Mouse (Mus musculus) embryonic facial prominence, embryonic 13.5 days (tissue): ENCODE data around the gene Tgm2. TPM values are rescaled to one million over a fixed set of nuclear protein-coding genes. Genes with fewer than 3 reads are reported as not detected.
A peak's percentile ranks its signal among the peaks of the same experiment; 100 is the strongest.

ENCODE experiments used
- ATAC-seq: fragments of 200-750 bp; cut with Nextera tagmentation; 2 replicates; pipeline ENCODE4 v1.8.0; 2017; ENCODE audit warnings: low read depth; ENCODE audit not compliant: insufficient number of reproducible peaks, insufficient read depth, low FRiP score, low TSS enrichment
- H3K27ac ChIP-seq: fragments of 300-500 bp; sonication (generic); 2 replicates; pipeline ENCODE4 v1.5.1; 2015; ENCODE audit warnings: moderate library complexity, mild to moderate bottlenecking, inconsistent platforms
- H3K27me3 ChIP-seq: fragments of 300-500 bp; sonication (generic); 2 replicates; pipeline ENCODE4 v1.6.1; 2015; ENCODE audit warnings: mild to moderate bottlenecking, inconsistent platforms
- H3K36me3 ChIP-seq: fragments of 300-500 bp; sonication (generic); 2 replicates; pipeline ENCODE4 v1.6.1; 2015; ENCODE audit warnings: mild to moderate bottlenecking, inconsistent platforms
- H3K4me1 ChIP-seq: fragments of 300-500 bp; sonication (generic); 2 replicates; pipeline ENCODE4 v1.6.1; 2015; ENCODE audit warnings: inconsistent platforms
- H3K4me2 ChIP-seq: fragments of 300-500 bp; sonication (generic); 2 replicates; pipeline ENCODE4 v1.6.1; 2015; ENCODE audit warnings: moderate library complexity, mild to moderate bottlenecking, inconsistent platforms
- H3K4me3 ChIP-seq: fragments of 300-500 bp; sonication (generic); 2 replicates; pipeline ENCODE4 v1.5.1; 2015; ENCODE audit warnings: mild to moderate bottlenecking, inconsistent platforms
- H3K9ac ChIP-seq: fragments of 300-500 bp; sonication (generic); 2 replicates; pipeline ENCODE4 v1.6.1; 2015; ENCODE audit warnings: mild to moderate bottlenecking, inconsistent platforms
- H3K9me3 ChIP-seq: fragments of 300-500 bp; sonication (generic); 2 replicates; pipeline ENCODE4 v1.6.1; 2016; ENCODE audit warnings: inconsistent platforms
- WGBS: fragments of 180-500 bp; shearing (Covaris S2); methylation state at CpG from one replicate; pipeline ENCODE4 v1.1.7; 2015; ENCODE audit warnings: mixed read lengths; 5-methylcytosine and 5-hydroxymethylcytosine counted together
- polyA plus RNA-seq: library from polyadenylated mRNA; unstranded; fragments of >200 nt; fragmentation: Nextera tagmentation; extraction: Ambion mirVana; gene quantifications from 2 replicates; pipeline ENCODE4 v1.2.1, GENCODE M21; 2015

Gene Tgm2
- polyA plus RNA-seq, 1 experiment from 2014 or later = 10.9 TPM

- no peak overlapping the region for H3K27ac ChIP-seq
- H3K4me2 ChIP-seq = no peak overlapping the region
- peaks cover 3% of the 10 kb centered on the region; the same call in 1 of the 2 replicates for H3K36me3 ChIP-seq
- H3K4me1 ChIP-seq = peaks cover 3% of the 10 kb centered on the region; the same call in 1 of the 2 replicates
- no peaks in the 10 kb centered on the region for H3K9me3 ChIP-seq
- no peak; the same call in 1 of the 2 replicates for ATAC-seq
- H3K4me3 ChIP-seq = no peak overlapping the region
- no peak overlapping the region for H3K9ac ChIP-seq
- 80% methylated on average over 6 of the region's 6 CpGs for WGBS
- H3K27me3 ChIP-seq = no peaks in the 10 kb centered on the region
Observed at GRCm38 (mm10) chr2:158122814-158123213, 23.4 kb downstream of the Tgm2 start.

GRCm38 (mm10) chr2:158121645-158122326 lies 24.4 kb downstream of the Tgm2 start:
- Histone ChIP-seq H3K27me3 (no peaks in the 10 kb centered on the region), H3K27ac (no peak overlapping the region), H3K9ac (peak overlapping the region; percentile 27; the same call in 1 of the 2 replicates), H3K9me3 (no peaks in the 10 kb centered on the region), H3K36me3 (peaks cover 3% of the 10 kb centered on the region; the same call in 1 of the 2 replicates), H3K4me1 (peaks cover 10% of the 10 kb centered on the region), H3K4me2 (no peak overlapping the region), H3K4me3 (no peak overlapping the region)
- 75% methylated on average over 12 of the region's 12 CpGs for WGBS
- no peak for ATAC-seq

GRCm38 (mm10) chr2:158120868-158121267 lies 25.4 kb downstream of the Tgm2 start:
- H3K9me3 ChIP-seq = no peaks in the 10 kb centered on the region
- ATAC-seq = no peak
- H3K27me3 ChIP-seq = no peaks in the 10 kb centered on the region

GRCm38 (mm10) chr2:158120211-158120610 lies 26.0 kb downstream of the Tgm2 start:
- Histone ChIP-seq H3K4me1 (peaks cover 21% of the 10 kb centered on the region), H3K4me3 (no peak overlapping the region), H3K27me3 (no peaks in the 10 kb centered on the region), H3K27ac (no peak overlapping the region), H3K9ac (no peak overlapping the region), H3K36me3 (peaks cover under 1% of the 10 kb centered on the region; the same call in 1 of the 2 replicates), H3K9me3 (no peaks in the 10 kb centered on the region), H3K4me2 (no peak overlapping the region)
- ATAC-seq = no peak
- 84% methylated on average over 8 of the region's 8 CpGs for WGBS

More at GRCm38 (mm10) chr2:158120868-158121267, 25.4 kb downstream of the Tgm2 start:
- peaks cover 19% of the 10 kb centered on the region for H3K4me1 ChIP-seq
- H3K9ac ChIP-seq = no peak overlapping the region
- H3K4me3 ChIP-seq = no peak overlapping the region
- H3K27ac ChIP-seq = no peak overlapping the region
- H3K4me2 ChIP-seq = no peak overlapping the region
- WGBS = 81% methylated on average over 3 of the region's 3 CpGs
- H3K36me3 ChIP-seq = peaks cover 3% of the 10 kb centered on the region; the same call in 1 of the 2 replicates

GRCm38 (mm10) chr2:158119145-158119544 lies 27.1 kb downstream of the Tgm2 start:
- Histone ChIP-seq H3K27ac (no peak overlapping the region), H3K4me3 (no peak overlapping the region), H3K4me2 (no peak overlapping the region), H3K27me3 (no peaks in the 10 kb centered on the region), H3K4me1 (peaks cover 25% of the 10 kb centered on the region), H3K9ac (no peak overlapping the region), H3K9me3 (no peaks in the 10 kb centered on the region), H3K36me3 (no peaks in the 10 kb centered on the region; the same call in 1 of the 2 replicates)
- no peak for ATAC-seq
- WGBS = 80% methylated on average over 4 of the region's 4 CpGs

GRCm38 (mm10) chr2:158116653-158117052 lies 29.6 kb downstream of the Tgm2 start:
- Histone ChIP-seq H3K27me3 (no peaks in the 10 kb centered on the region), H3K9me3 (no peaks in the 10 kb centered on the region), H3K4me3 (no peak overlapping the region), H3K36me3 (no peaks in the 10 kb centered on the region), H3K27ac (peak overlapping the region; percentile 33; the same call in 1 of the 2 replicates), H3K4me1 (peaks cover 32% of the 10 kb centered on the region), H3K9ac (no peak overlapping the region), H3K4me2 (no peak overlapping the region)
- no peak for ATAC-seq
- 56% methylated on average over 6 of the region's 6 CpGs for WGBS

GRCm38 (mm10) chr2:158115838-158116453 lies 30.3 kb downstream of the Tgm2 start:
- no peak for ATAC-seq
- peak overlapping the region; percentile 33; the same call in 1 of the 2 replicates for H3K27ac ChIP-seq
- 90% methylated on average over 3 of the region's 3 CpGs for WGBS
- H3K36me3 ChIP-seq = no peaks in the 10 kb centered on the region
- no peak overlapping the region for H3K4me2 ChIP-seq
- H3K4me3 ChIP-seq = no peak overlapping the region
- no peaks in the 10 kb centered on the region for H3K9me3 ChIP-seq
- no peak overlapping the region for H3K9ac ChIP-seq
- H3K4me1 ChIP-seq = peaks cover 32% of the 10 kb centered on the region
- no peaks in the 10 kb centered on the region for H3K27me3 ChIP-seq

- whole genome bisulfite sequencing = 63% methylated on average over 5 of the region's 5 CpGs
- no peak overlapping the region for H3K4me3 ChIP-seq
- H3K9me3 ChIP-seq = no peaks in the 10 kb centered on the region
- H3K27me3 ChIP-seq = no peaks in the 10 kb centered on the region
- H3K9ac ChIP-seq = no peak overlapping the region
- H3K27ac ChIP-seq = no peak overlapping the region
- H3K4me1 ChIP-seq = peaks cover 35% of the 10 kb centered on the region
- H3K36me3 ChIP-seq = no peaks in the 10 kb centered on the region
- H3K4me2 ChIP-seq = no peak overlapping the region
- ATAC-seq = no peak
Observed at GRCm38 (mm10) chr2:158114931-158115330, 31.3 kb downstream of the Tgm2 start.

- Histone ChIP-seq H3K27me3 (no peaks in the 10 kb centered on the region), H3K27ac (peak overlapping the region; percentile 75), H3K9ac (no peak overlapping the region), H3K4me1 (peaks cover 44% of the 10 kb centered on the region), H3K36me3 (no peaks in the 10 kb centered on the region), H3K4me3 (no peak overlapping the region), H3K4me2 (peak overlapping the region; percentile 21; the same call in 1 of the 2 replicates), H3K9me3 (no peaks in the 10 kb centered on the region)
- ATAC-seq = peak; percentile 54; the same call in 1 of the 2 replicates
- 18% methylated on average over 9 of the region's 9 CpGs for WGBS
Observed at GRCm38 (mm10) chr2:158113591-158114257, 32.5 kb downstream of the Tgm2 start.

- Histone ChIP-seq H3K36me3 (no peaks in the 10 kb centered on the region), H3K9ac (no peak overlapping the region), H3K4me1 (peaks cover 34% of the 10 kb centered on the region), H3K27ac (peak overlapping the region; percentile 90), H3K9me3 (no peaks in the 10 kb centered on the region), H3K4me3 (no peak overlapping the region), H3K27me3 (no peaks in the 10 kb centered on the region), H3K4me2 (no peak overlapping the region)
- WGBS = 35% methylated on average over 8 of the region's 8 CpGs
- no peak for ATAC-seq
Observed at GRCm38 (mm10) chr2:158109516-158109915, 36.7 kb downstream of the Tgm2 start.

- Histone ChIP-seq H3K4me2 (no peak overlapping the region; the same call in 1 of the 2 replicates), H3K4me1 (peaks cover 26% of the 10 kb centered on the region), H3K9me3 (no peaks in the 10 kb centered on the region), H3K36me3 (no peaks in the 10 kb centered on the region), H3K27ac (peak overlapping the region; percentile 62), H3K4me3 (no peak overlapping the region), H3K9ac (0 out of 2 replicates have a peak overlapping the region, but pooled peaks have one; percentile 3), H3K27me3 (no peaks in the 10 kb centered on the region)
- WGBS = 30% methylated on average over 6 of the region's 6 CpGs
- 0 out of 2 replicates have a peak, but pooled peaks have one; percentile 49 for ATAC-seq
Observed at GRCm38 (mm10) chr2:158106947-158107587, 39.2 kb downstream of the Tgm2 start.
